Mouse (Mus musculus) hindbrain, postnatal 0 days (tissue): ENCODE results near the gene Srgap3. TPM values are rescaled to one million over a fixed set of nuclear protein-coding genes. Genes with fewer than 3 reads are reported as not detected.
"Not testable (repeated sequence)": the region's sequence is repeated elsewhere in the genome, so short reads cannot be mapped to it uniquely, and the experiment has no call there.

Experiments
- ATAC-seq: fragments of 200-750 bp; cut with Nextera tagmentation; 2 replicates; pipeline ENCODE4 v1.8.0; 2017; ENCODE audit warnings: mild to moderate bottlenecking, moderate TSS enrichment, moderate library complexity
- DNase-seq: peaks from one replicate; pipeline ENCODE4 v3.0.0-alpha.2; 2015; ENCODE audit warnings: low spot score
- H3K27ac ChIP-seq: fragments of 300-500 bp; sonication (generic); 2 replicates; pipeline ENCODE4 v1.5.1; 2014; ENCODE audit warnings: mild to moderate bottlenecking
- H3K27me3 ChIP-seq: fragments of 300-500 bp; sonication (generic); 2 replicates; pipeline ENCODE4 v1.6.1; 2014; ENCODE audit warnings: low read length, mixed read lengths; ENCODE audit not compliant: insufficient read depth
- H3K36me3 ChIP-seq: fragments of 300-500 bp; sonication (generic); 2 replicates; pipeline ENCODE4 v1.6.1; 2014; ENCODE audit warnings: low read length, mixed read lengths; ENCODE audit not compliant: insufficient read depth
- H3K4me1 ChIP-seq: fragments of 300-500 bp; sonication (generic); 2 replicates; pipeline ENCODE4 v1.6.1; 2014; ENCODE audit warnings: antibody characterized with exemption, low read length, mixed read lengths; ENCODE audit not compliant: insufficient read depth
- H3K4me2 ChIP-seq: fragments of 300-500 bp; sonication (generic); 2 replicates; pipeline ENCODE4 v1.6.1; 2014; ENCODE audit warnings: low read depth, mild to moderate bottlenecking, low read length, moderate library complexity, mixed read lengths
- H3K4me3 ChIP-seq: fragments of 300-500 bp; sonication (generic); 2 replicates; pipeline ENCODE4 v1.5.1; 2014; ENCODE audit warnings: low read length
- H3K9ac ChIP-seq: fragments of 300-500 bp; sonication (generic); replicated peaks from 2 replicates; pipeline ENCODE4 v1.6.1; 2014; ENCODE audit warnings: mild to moderate bottlenecking, low read length, moderate library complexity, mixed read lengths
- H3K9me3 ChIP-seq: fragments of 300-500 bp; sonication (generic); 2 replicates; pipeline ENCODE4 v1.6.1; 2016; ENCODE audit warnings: low read length, mixed read lengths
- CTCF ChIP-seq: IDR thresholded peaks from 2 replicates; pipeline ENCODE4 v1.5.1; 2016; ENCODE audit warnings: antibody characterized with exemption, control low read depth, low read depth
- WGBS: fragments of 180-500 bp; shearing (Covaris S2); extraction: QIAGEN DNeasy Blood & Tissue Kit; methylation state at CpG from one replicate; pipeline ENCODE4 v1.1.7; 2014; 5-methylcytosine and 5-hydroxymethylcytosine counted together
- polyA plus RNA-seq: library from polyadenylated mRNA; unstranded; fragments of >200 nt; fragmentation: Nextera tagmentation; extraction: Ambion mirVana; gene quantifications from 2 replicates; pipeline ENCODE4 v1.2.1, GENCODE M21; 2015
- total RNA-seq: library from RNA; depleted of rRNA; stranded (reverse); fragments of >200 nt; gene quantifications from 2 replicates; pipeline ENCODE4 v1.2.3, GENCODE M21; 2014

The Srgap3 gene
- total and polyA plus RNA-seq, 2 experiments from 2014 or later: 23.7 to 55.8 TPM

GRCm38 (mm10) chr6:112862465-112862864, 84.6 kb downstream of the Srgap3 start:
- Histone ChIP-seq H3K9me3 (no peaks in the 10 kb centered on the region), H3K36me3 (no peaks in the 10 kb centered on the region), H3K4me1 (peaks cover 22% of the 10 kb centered on the region), H3K9ac (no peak overlapping the region), H3K27me3 (no peaks in the 10 kb centered on the region), H3K27ac (no peak overlapping the region), H3K4me2 (no peak overlapping the region), H3K4me3 (no peak overlapping the region)
- WGBS: 67% methylated on average over 7 of the region's 7 CpGs
- ATAC-seq: no peak
- DNase-seq: no peak
- no peak for TF ChIP-seq CTCF

- 63% methylated on average over 11 of the region's 11 CpGs for WGBS
- peaks cover 25% of the 10 kb centered on the region for H3K4me1 ChIP-seq
- no peak overlapping the region for H3K4me2 ChIP-seq
- ATAC-seq (no peak), DNase-seq (no peak)
- H3K9me3 ChIP-seq: no peaks in the 10 kb centered on the region
- H3K27me3 ChIP-seq: no peaks in the 10 kb centered on the region
- no peak for TF ChIP-seq CTCF
- no peak overlapping the region for H3K4me3 ChIP-seq
- H3K36me3 ChIP-seq: no peaks in the 10 kb centered on the region
- no peak overlapping the region for H3K9ac ChIP-seq
- H3K27ac ChIP-seq: peak overlapping the region; percentile 36; the same call in 1 of the 2 replicates
Observed at GRCm38 (mm10) chr6:112861351-112862297, 85.4 kb downstream of the Srgap3 start.

DNA sequence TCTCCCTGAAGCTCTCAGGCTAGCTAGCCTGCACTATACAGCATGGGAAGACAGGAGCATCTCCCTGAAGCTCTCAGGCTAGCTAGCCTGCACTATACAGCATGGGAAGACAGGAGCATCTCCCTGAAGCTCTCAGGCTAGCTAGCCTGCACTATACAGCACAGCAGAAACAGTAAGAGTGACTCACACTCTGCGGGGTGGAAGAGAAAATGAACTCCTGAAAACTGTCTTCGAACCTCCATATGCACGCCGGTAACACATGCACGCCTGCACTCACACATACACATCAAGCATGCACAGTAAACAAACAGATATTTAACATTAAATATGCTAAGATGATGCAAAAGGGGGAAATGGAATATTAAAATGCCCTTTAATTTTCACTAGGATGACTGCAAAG, 86.8 kb downstream of the Srgap3 start:
- not testable (repeated sequence) for H3K36me3 ChIP-seq, H3K27me3 ChIP-seq, H3K27ac ChIP-seq, H3K4me2 ChIP-seq, H3K4me3 ChIP-seq, H3K9me3 ChIP-seq, DNase-seq, ATAC-seq, H3K9ac ChIP-seq
- 90% methylated on average over 5 of the region's 5 CpGs for WGBS
- H3K4me1 ChIP-seq: peaks cover 20% of the 10 kb centered on the region

- Histone ChIP-seq H3K9me3 (no peaks in the 10 kb centered on the region), H3K36me3 (no peaks in the 10 kb centered on the region), H3K4me2 (no peak overlapping the region), H3K4me1 (peaks cover 15% of the 10 kb centered on the region; the same call in 1 of the 2 replicates), H3K9ac (no peak overlapping the region), H3K27ac (0 out of 2 replicates have a peak overlapping the region, but pooled peaks have one; percentile 0), H3K4me3 (no peak overlapping the region), H3K27me3 (no peaks in the 10 kb centered on the region)
- DNase-seq (no peak), ATAC-seq (peak; percentile 49)
- WGBS: 6% methylated on average over 6 of the region's 6 CpGs
- no peak for TF ChIP-seq CTCF
Observed at GRCm38 (mm10) chr6:112857057-112857456, 90.0 kb downstream of the Srgap3 start.

GRCm38 (mm10) chr6:112855183-112855582, 91.9 kb downstream of the Srgap3 start:
- DNase-seq: no peak
- TF ChIP-seq CTCF: no peak
- Histone ChIP-seq H3K36me3 (no peaks in the 10 kb centered on the region), H3K4me3 (no peak overlapping the region), H3K4me1 (peaks cover 15% of the 10 kb centered on the region), H3K9ac (no peak overlapping the region), H3K27me3 (no peaks in the 10 kb centered on the region), H3K4me2 (no peak overlapping the region), H3K9me3 (no peaks in the 10 kb centered on the region), H3K27ac (no peak overlapping the region)
- no peak for ATAC-seq
- 83% methylated on average over 6 of the region's 6 CpGs for WGBS

DNA sequence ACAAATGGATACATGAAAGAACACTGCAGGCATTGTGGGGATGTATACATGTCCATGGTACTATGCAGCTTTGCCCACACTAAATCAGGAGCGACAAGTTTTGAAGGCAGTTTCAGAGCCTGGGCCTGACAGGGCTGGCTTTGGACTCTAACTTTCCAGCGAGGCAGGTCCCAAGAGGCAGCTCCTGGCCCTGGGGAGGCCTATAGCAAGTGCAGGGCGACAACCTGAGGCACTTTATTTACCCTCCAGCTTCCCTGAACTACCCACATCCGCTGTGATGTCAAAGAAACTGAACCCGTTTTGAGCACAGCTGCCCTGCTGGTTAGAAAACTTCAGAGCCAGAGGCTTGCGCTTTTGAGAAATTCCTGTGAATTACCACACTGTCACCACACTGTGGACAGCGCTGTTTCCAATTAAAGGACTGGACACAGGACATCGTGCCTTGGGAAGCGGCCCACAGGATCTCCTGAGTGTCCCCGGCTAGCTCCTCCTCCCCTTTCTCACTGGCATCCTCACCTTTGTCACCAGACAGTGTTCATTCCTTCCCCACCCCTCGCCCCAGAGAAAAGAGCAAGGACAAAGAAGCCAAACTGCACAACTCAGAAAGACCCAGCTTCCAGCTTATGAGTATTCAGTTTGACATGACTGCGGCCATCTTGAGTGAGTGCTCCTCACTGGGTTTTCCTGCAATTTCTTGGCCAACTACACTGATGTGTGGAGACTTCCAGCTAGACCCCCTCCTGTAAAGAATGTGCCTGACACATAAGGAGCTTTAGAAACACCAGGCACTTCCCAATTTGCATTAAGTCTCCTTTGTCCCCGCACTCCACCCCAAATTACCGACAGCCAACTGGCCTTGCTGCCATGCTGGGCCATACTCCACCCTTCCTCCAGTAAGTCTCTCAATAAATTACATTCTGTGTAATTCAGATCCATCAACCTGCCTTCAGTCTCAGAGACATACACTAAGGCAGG, 94.5 kb downstream of the Srgap3 start:
- ATAC-seq: no peak
- no peaks in the 10 kb centered on the region for H3K36me3 ChIP-seq
- no peaks in the 10 kb centered on the region for H3K27me3 ChIP-seq
- no peak overlapping the region for H3K4me3 ChIP-seq
- no peak overlapping the region for H3K4me2 ChIP-seq
- 44% methylated on average over 14 of the region's 14 CpGs for WGBS
- no peaks in the 10 kb centered on the region for H3K9me3 ChIP-seq
- TF ChIP-seq CTCF: peak; percentile 50
- peak; percentile 47 for DNase-seq
- H3K9ac ChIP-seq: no peak overlapping the region
- H3K4me1 ChIP-seq: peaks cover 22% of the 10 kb centered on the region
- H3K27ac ChIP-seq: no peak overlapping the region
